Mouse (Mus musculus) small intestine, adult 2 months (tissue): Measurements from ENCODE around the gene Fggy.

Source experiments
- CTCF ChIP-seq: fragments of 200-500 bp; IDR thresholded peaks from 2 replicates; pipeline ENCODE4 v1.5.1; 2012; ENCODE audit warnings: low read depth, mild to moderate bottlenecking, control low read depth, inconsistent platforms, low read length, moderate library complexity, mixed read lengths; ENCODE audit not compliant: insufficient replicate concordance, insufficient read length; ENCODE audit errors: extremely low read depth
- POLR2A ChIP-seq: fragments of 200-500 bp; IDR thresholded peaks from 2 replicates; pipeline ENCODE4 v1.6.1; 2012; ENCODE audit warnings: low read depth, mild to moderate bottlenecking, control low read depth, inconsistent platforms, low read length, moderate library complexity

- TF ChIP-seq CTCF, result no peak
- no peak for TF ChIP-seq POLR2A
These were observed 338.0 kb downstream of the Fggy start for GRCm38 (mm10) chr4:95895199-95895754.
